Mouse (Mus musculus) A20 (cell line): ENCODE measurements around the gene Ppp2r3a.

ENCODE experiments used
- DNase-seq: peaks from one replicate; pipeline ENCODE4 v3.0.0-alpha.2; 2011; ENCODE audit warnings: low read depth, low spot score

Gene Ppp2r3a

DNA sequence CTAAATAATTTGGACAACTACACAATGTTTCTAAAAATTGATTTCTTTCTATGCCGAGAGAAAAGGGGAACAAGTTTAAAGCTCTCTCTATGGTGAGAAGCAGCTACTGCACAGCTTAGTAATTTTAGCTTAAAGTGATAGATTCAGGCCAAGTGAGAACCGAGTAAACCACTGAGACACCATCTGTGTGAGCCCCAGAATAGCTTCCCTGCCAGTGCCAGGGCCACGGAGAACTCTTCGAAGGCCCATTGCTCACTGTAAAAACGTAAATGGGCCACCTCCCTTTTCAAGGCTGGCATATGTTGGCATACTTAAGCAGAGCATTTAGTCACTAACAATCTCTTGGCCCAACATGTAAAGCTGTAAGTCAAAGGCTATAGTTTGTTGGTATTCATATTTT, 91.5 kb downstream of the Ppp2r3a start:
- peak; percentile 52 for DNase-seq

DNA sequence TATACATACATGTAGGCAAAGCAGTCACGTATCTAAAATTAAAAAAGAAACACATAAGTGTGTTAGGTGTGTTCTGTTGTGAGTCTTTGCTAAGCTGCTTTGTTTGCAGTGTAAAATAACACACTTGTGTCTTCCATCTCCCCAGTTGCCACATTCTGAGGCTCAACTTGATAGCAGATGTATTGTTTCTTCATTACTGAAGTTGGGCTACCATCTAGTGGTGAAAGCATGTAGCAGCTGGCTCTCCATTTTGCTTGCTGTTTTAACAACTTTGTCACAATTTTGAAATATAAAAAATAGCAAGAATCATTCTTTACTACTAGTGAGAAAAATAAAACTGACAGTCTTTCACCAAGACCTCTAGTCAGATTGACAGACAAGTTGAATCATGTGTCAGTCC, 92.2 kb downstream of the Ppp2r3a start:
- DNase-seq: peak; percentile 69

GRCm38 (mm10) chr9:101152872-101153271, 98.7 kb downstream of the Ppp2r3a start:
- DNase-seq: no peak

- DNase-seq: no peak
Measured at GRCm38 (mm10) chr9:101143635-101144034, 108.0 kb downstream of the Ppp2r3a start.

DNA sequence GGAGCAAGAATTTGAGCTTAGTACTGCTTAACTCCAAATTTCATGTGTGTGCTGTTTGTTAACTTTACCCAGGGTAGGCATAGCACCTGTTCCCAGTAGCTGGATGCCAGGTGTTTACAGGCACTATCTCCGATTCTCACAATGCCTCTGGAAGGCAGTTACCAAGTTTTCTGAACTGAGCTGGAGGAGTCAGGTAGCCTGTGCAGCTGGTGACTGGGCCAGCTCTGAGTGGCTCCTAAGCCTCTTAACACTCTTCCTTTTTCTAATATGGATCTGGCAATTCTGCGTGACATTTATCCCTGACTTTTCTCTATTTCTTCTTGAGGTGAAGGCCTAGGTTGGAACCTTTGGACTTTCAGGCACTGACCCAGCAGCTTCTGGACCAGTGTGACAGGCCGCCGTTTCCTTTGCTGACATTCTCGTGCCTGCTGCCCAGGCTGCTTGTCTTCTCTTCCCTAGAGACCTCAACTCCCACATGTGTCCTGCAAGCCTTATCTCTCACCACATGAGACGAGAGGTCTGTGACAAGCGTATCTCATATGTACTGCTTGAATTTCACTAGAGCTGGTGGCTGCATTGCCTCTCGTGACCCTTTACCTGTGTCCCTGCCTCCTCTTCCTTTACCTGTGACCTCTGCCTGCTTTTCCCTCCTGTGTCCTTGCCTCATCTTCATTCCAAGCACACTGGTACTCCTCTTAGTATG, 137.3 kb downstream of the Ppp2r3a start:
- no peak for DNase-seq

DNA sequence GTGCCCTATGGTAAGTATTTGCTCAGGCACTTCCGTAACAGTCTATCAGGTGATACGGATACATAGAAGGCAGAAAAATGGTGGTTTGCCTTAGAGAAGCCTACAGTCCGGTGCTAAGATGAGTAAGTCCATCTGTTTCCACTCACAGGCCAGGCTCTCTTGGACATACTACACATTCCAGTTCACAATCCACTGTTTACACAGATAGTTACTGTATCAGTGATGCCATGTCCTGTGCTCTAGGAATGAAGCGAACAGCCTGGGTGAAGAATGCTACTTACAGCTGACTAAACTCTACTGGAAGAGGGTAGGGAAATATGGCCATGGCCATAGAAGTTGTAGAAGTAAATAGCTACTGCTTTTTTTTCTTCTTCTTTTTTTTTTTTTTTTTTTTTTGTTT, 138.3 kb downstream of the Ppp2r3a start:
- no peak for DNase-seq

GRCm38 (mm10) chr9:101110013-101110412, 141.6 kb downstream of the Ppp2r3a start:
- DNase-seq: no peak

DNA sequence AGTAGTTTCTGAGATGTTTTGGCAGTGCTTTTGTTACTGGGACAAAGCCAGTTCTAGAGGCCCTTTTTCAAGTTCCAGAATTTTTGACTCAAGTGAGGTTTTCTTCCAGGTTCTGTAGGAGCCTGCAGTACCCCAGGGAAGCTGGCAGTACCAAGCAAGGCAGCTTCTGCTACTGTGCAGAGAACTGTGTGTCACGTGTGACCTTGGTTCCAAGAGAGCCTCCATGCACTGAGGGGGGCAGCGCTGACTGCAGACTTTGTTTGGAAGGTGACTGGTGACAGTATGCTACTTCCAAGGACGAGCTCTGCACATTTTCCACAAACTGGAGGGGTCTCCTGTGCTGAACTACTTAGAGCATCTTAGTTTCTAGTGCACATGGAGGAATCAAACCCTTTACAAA, 144.2 kb downstream of the Ppp2r3a start:
- DNase-seq: no peak

GRCm38 (mm10) chr9:101105735-101106134, 145.9 kb downstream of the Ppp2r3a start:
- DNase-seq: no peak

- no peak for DNase-seq
Measured at GRCm38 (mm10) chr9:101104931-101105330, 146.7 kb downstream of the Ppp2r3a start.

DNA sequence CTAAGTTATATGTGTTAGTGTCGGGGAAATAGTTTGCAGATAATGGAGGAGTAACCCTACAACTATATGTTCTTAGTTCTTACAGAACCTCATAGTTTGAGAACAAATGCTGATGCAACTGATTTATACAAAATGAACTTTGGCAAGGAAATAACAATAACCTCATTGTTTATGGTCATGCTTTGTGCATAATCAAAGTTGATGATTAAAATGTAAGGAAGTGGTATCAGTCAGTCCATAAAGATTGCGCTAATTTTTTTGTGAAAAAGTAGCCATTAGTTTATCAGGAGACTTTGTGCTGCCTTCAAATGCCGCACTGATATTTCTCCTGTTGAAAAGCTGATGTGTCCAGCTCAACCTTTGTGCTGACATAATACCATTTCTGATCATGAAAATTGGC, 149.3 kb downstream of the Ppp2r3a start:
- no peak for DNase-seq

DNA sequence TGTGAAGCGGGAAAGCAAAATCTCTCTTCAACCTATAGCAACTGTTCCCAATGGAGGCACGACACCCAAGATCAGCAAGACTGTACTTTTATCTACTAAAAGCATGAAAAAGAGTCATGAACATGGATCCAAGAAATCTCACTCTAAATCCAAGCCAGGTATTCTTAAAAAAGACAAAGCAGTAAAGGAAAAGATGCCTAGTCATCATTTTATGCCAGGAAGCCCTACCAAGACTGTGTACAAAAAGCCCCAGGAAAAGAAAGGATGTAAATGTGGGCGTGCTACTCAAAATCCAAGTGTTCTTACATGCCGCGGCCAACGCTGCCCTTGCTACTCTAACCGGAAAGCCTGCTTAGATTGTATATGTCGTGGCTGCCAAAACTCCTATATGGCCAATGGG, 150.0 kb downstream of the Ppp2r3a start:
- no peak for DNase-seq

DNA sequence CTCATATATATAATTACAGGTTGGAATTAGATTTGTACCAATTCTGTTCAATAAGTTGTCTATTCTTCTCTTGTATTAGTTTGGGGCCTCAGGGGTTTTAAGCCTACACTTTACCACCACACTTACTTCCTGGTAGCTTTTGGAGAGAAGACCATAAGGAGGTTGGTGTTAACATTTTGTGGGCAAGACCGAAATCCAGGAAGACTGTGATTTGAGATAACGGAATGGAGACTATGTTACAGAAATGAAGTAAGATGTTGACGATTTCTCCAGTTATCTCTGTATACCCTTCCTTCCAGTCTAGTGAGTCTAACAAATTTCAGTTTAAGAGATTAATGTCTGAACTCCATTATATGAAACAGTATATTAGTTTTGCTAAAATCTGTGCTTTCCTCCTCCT, 151.4 kb downstream of the Ppp2r3a start:
- no peak for DNase-seq

- no peak for DNase-seq
Measured at GRCm38 (mm10) chr9:101099445-101099844, 152.2 kb downstream of the Ppp2r3a start.

GRCm38 (mm10) chr9:101097542-101097941, 154.1 kb downstream of the Ppp2r3a start:
- no peak for DNase-seq

DNA sequence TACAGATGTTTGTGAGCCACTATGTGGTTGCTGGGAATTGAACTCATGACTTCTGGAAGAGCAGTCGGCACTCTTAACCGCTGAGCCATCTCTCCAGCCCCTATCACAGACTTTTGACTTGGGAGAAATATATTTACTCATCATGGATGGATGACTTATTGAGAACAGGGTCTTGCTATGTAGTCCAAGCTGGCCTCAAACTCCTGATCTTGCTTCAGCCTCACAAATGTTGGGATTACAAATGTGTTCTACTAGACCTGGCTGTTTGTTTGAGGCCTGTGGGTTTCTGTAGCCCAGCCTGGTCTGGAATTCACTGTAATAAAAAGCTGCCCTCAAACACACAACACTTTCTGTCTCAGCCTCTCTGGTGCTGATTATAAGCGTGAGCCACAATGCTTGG, 155.1 kb downstream of the Ppp2r3a start:
- no peak for DNase-seq

GRCm38 (mm10) chr9:101095425-101095824, 156.2 kb downstream of the Ppp2r3a start:
- DNase-seq: no peak

DNA sequence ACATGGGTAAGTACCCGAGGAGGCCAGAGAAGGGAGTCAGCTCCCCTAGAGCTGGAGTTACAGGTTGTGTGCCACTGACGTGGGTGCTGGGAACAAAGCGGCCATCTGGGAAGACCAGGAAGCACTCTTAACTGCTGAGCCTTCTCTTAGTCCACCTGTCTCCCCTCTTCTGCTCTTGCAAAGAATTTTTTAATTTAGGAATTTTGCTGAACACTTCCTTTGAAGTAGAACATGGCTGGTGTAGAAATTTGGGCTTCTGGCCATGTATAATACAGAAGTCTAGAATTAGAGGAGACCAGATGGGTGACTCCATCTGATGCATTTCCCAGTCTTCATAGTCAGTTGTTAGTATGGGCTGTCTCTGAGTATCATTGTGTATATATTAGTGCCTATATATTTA, 167.9 kb downstream of the Ppp2r3a start:
- no peak for DNase-seq

- DNase-seq: peak; percentile 27
Measured at GRCm38 (mm10) chr9:101080046-101080685, 171.4 kb downstream of the Ppp2r3a start.

DNA sequence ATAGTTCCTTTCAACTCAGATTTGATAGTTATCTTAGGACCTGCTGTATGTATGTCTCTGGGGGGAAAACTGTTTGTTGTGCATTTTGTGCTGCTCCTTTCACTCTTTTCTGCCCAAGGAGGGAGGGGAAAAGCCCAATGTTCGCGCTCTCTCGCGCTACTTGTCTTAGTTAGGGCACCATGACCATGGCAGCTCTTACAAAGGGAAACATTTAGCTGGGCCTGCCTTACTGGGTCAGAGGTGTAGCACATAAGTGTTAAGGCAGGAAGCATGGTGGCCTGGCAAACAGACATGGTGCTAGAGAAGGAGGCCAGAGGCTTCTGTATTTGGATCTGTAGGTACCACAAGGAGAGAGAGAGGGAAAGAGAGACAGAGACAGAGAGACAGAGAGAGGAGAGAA, 173.0 kb downstream of the Ppp2r3a start:
- peak; percentile 66 for DNase-seq

DNA sequence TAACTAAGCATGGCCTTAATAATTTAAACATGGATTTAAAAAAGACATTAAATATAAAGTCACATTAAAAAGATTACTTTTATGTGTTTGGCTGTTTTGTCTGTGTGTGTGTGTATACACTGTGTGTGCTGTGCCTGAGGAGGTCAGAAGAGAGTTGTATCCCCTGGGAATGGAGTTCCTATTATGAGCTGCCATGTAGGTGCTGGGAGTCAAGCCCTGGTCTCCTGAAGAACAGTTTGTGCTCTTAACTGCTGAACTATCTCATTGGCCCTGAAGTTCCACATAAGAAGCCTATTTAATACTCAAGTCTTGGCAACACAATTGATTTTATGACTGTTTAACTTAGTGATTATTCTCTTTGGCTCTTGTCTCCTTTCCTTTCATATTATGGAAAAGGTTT, 174.1 kb downstream of the Ppp2r3a start:
- DNase-seq: no peak

DNA sequence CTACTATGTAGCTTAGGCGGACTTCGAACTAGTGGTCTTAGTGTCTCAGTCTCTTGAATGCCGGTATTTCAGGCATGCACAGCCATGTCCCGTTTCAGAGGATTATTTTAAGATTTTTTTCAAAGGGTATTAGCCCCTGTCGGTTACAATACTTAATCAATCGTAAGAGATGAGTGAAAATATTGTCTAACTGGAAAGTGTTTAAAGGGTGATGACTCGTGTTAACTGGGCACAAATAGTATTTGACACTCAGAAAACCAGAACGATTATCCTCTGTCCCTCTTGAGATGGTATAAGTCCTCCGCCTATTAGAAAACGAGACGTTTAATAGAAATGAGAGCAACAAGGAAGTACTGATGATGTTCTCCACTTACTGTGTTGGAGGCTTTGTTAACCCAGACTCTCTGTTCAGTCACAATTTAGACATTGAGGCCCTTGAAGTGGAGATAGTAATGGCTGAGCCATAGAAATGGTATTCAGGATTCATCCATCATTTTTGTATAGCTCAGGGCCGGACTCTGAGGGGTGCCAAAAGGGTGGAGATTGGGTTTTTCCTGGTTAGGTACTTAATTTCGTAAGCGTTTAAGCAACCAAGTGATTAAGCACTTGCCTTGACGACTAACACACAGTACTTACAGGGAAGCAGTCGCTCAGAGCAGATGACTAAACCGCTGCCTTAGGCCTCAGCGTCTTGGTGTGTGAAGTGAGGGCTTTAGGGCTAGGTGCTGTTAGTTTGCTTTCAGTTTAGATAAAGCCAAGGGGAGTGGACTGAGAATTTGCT, 175.3 kb downstream of the Ppp2r3a start:
- DNase-seq: peak; percentile 71

DNA sequence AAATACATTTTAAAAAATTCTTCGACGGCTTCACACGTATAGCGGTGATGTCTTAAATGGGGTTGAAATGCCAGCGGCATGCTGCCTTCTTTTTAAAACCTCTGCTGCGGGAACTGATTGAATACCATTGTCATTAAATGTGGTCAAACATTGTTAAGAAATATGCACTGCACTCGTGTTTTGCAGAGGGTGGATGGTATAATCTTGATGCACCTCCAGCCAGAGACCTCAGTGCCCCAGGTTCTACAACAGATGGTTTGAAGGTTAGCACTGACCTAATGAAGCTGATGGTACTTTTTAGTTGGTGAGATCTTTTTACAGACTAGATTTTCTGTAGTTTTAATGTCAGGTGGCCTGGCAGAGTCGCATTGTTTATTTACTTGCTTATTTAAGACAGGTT, 175.9 kb downstream of the Ppp2r3a start:
- no peak for DNase-seq
